Mouse (Mus musculus) MEL (cell line): ENCODE data around the gene Uevld. TPM values are rescaled to one million over a fixed set of nuclear protein-coding genes. Genes with fewer than 3 reads are reported as not detected.

ENCODE experiments used
- DNase-seq: peaks from one replicate; pipeline ENCODE4 v3.0.0; 2011; ENCODE audit warnings: low read depth, low spot score
- H3K27ac ChIP-seq: 2 replicates; pipeline ENCODE4 v1.5.1; 2012; ENCODE audit warnings: low read depth, mild to moderate bottlenecking, control low read depth, low read length, moderate library complexity; ENCODE audit not compliant: control insufficient read depth
- H3K27me3 ChIP-seq, 2 experiments: fragments of 150-350 bp in 1 of 2; sonication (generic) in 1 of 2; 2 replicates each; pipeline ENCODE4 v1.6.1; 2012; ENCODE audit warnings: low read length in 2 of 2, mild to moderate bottlenecking in 2 of 2, improper control_type of control experiment in 1 of 2, moderate library complexity in 1 of 2; ENCODE audit not compliant: insufficient read depth in 2 of 2, control insufficient read depth in 1 of 2
- H3K36me3 ChIP-seq, 2 experiments: 2 replicates each; pipeline ENCODE4 v1.6.1; 2012 to 2014; ENCODE audit warnings: low read length in 2 of 2, improper control_type of control experiment in 1 of 2, inconsistent platforms in 1 of 2, mild to moderate bottlenecking in 1 of 2; ENCODE audit not compliant: insufficient read depth in 2 of 2, control insufficient read depth in 1 of 2
- H3K4me1 ChIP-seq, 2 experiments: fragments of 150-350 bp in 1 of 2; sonication (generic) in 1 of 2; 2 replicates each; pipeline ENCODE4 v1.6.1; 2012; ENCODE audit warnings: low read length in 2 of 2, improper control_type of control experiment in 1 of 2, mild to moderate bottlenecking in 1 of 2; ENCODE audit not compliant: insufficient read depth in 2 of 2, control insufficient read depth in 1 of 2
- H3K4me3 ChIP-seq, 2 experiments: fragments of 150-350 bp in 1 of 2; sonication (generic) in 1 of 2; 2 replicates each; pipeline ENCODE4 v1.5.1; 2012; ENCODE audit warnings: low read depth in 2 of 2, low read length in 2 of 2, mild to moderate bottlenecking in 2 of 2, moderate library complexity in 2 of 2, control low read depth in 1 of 2, improper control_type of control experiment in 1 of 2; ENCODE audit not compliant: control insufficient read depth in 1 of 2, insufficient read depth in 1 of 2
- H3K79me2 ChIP-seq: 2 replicates; pipeline ENCODE4 v1.6.1; 2012; ENCODE audit warnings: mild to moderate bottlenecking, low read length, moderate library complexity; ENCODE audit not compliant: control insufficient read depth, poor library complexity, insufficient read depth
- H3K9ac ChIP-seq: 2 replicates; pipeline ENCODE4 v1.6.1; 2012; ENCODE audit warnings: low read depth, mild to moderate bottlenecking, control low read depth, low read length, moderate library complexity; ENCODE audit not compliant: control insufficient read depth, poor library complexity, severe bottlenecking
- H3K9me3 ChIP-seq: fragments of 150-350 bp; sonication (generic); replicated peaks from 2 replicates; pipeline ENCODE4 v1.6.1; 2012; ENCODE audit warnings: mild to moderate bottlenecking, low read length, improper control_type of control experiment, moderate library complexity; ENCODE audit not compliant: insufficient read depth
- BHLHE40 ChIP-seq: IDR thresholded peaks from 2 replicates; pipeline ENCODE4 v1.6.1; 2012; ENCODE audit warnings: low read depth, mild to moderate bottlenecking, inconsistent platforms, low read length, improper control_type of control experiment, borderline replicate concordance
- CHD2 ChIP-seq: IDR thresholded peaks from 2 replicates; pipeline ENCODE4 v1.6.1; 2011; ENCODE audit warnings: low read length, improper control_type of control experiment
- CTCF ChIP-seq, 3 experiments: IDR thresholded peaks in 2 of 3; conservative IDR thresholded peaks in 1 of 3; 2 replicates each; pipeline ENCODE4 v1.5.1; 2011 to 2012; ENCODE audit warnings: low read length in 3 of 3, low read depth in 2 of 3, mild to moderate bottlenecking in 2 of 3, improper control_type of control experiment in 1 of 3, inconsistent platforms in 1 of 3, mixed read lengths in 1 of 3, moderate library complexity in 1 of 3; ENCODE audit not compliant: control insufficient read depth in 1 of 3, insufficient read depth in 1 of 3, poor library complexity in 1 of 3, severe bottlenecking in 1 of 3
- E2F4 ChIP-seq: IDR thresholded peaks from 2 replicates; pipeline ENCODE4 v1.6.1; 2011; ENCODE audit warnings: low read depth, low read length, improper control_type of control experiment, borderline replicate concordance
- ELF1 ChIP-seq: IDR thresholded peaks from 2 replicates; pipeline ENCODE4 v1.6.1; 2014; ENCODE audit warnings: low read depth, mild to moderate bottlenecking, inconsistent platforms, low read length, improper control_type of control experiment, moderate library complexity
- EP300 ChIP-seq, 2 experiments: IDR thresholded peaks; 2 replicates each; pipeline ENCODE4 v1.6.1; 2011; ENCODE audit warnings: improper control_type of control experiment in 2 of 2, low read length in 2 of 2, low read depth in 1 of 2, mild to moderate bottlenecking in 1 of 2
- ETS1 ChIP-seq: IDR thresholded peaks from 2 replicates; pipeline ENCODE4 v1.6.1; 2012; ENCODE audit warnings: low read depth, mild to moderate bottlenecking, inconsistent platforms, low read length, improper control_type of control experiment, moderate library complexity
- GATA1 ChIP-seq: IDR thresholded peaks from 2 replicates; pipeline ENCODE4 v1.6.1; 2011; ENCODE audit warnings: low read depth, low read length, improper control_type of control experiment
- HCFC1 ChIP-seq: IDR thresholded peaks from 2 replicates; pipeline ENCODE4 v1.6.1; 2012; ENCODE audit warnings: low read depth, mild to moderate bottlenecking, inconsistent platforms, low read length, improper control_type of control experiment, moderate library complexity
- JUND ChIP-seq: IDR thresholded peaks from 2 replicates; pipeline ENCODE4 v1.6.1; 2011; ENCODE audit warnings: low read depth, mild to moderate bottlenecking, improper control_type of control experiment, low read length
- MAX ChIP-seq: IDR thresholded peaks from 2 replicates; pipeline ENCODE4 v1.6.1; 2011; ENCODE audit warnings: low read length, improper control_type of control experiment
- MAZ ChIP-seq: IDR thresholded peaks from 2 replicates; pipeline ENCODE4 v1.6.1; 2012; ENCODE audit warnings: low read depth, mild to moderate bottlenecking, inconsistent platforms, low read length, improper control_type of control experiment
- MXI1 ChIP-seq: IDR thresholded peaks from 2 replicates; pipeline ENCODE4 v1.6.1; 2011; ENCODE audit warnings: mild to moderate bottlenecking, low read depth, low read length, improper control_type of control experiment
- NELFE ChIP-seq: IDR thresholded peaks from 2 replicates; pipeline ENCODE4 v1.6.1; 2011; ENCODE audit warnings: low read depth, low read length, improper control_type of control experiment
- POLR2A ChIP-seq, 2 experiments: IDR thresholded peaks; 2 replicates each; pipeline ENCODE4 v1.6.1; 2011 to 2012; ENCODE audit warnings: low read length in 2 of 2, mild to moderate bottlenecking in 2 of 2, control low read depth in 1 of 2, improper control_type of control experiment in 1 of 2, low read depth in 1 of 2, moderate library complexity in 1 of 2; ENCODE audit not compliant: control insufficient read depth in 1 of 2, insufficient read depth in 1 of 2, poor library complexity in 1 of 2
- POLR2AphosphoS2 ChIP-seq: IDR thresholded peaks from 2 replicates; pipeline ENCODE4 v1.6.1; 2011; ENCODE audit warnings: low read length, improper control_type of control experiment
- POLR2AphosphoS5 ChIP-seq: IDR thresholded peaks from 2 replicates; pipeline ENCODE4 v1.6.1; 2012; ENCODE audit warnings: low read depth, borderline replicate concordance, mild to moderate bottlenecking, inconsistent platforms, low read length, moderate library complexity, mixed read lengths
- RCOR1 ChIP-seq: IDR thresholded peaks from 2 replicates; pipeline ENCODE4 v1.6.1; 2012; ENCODE audit warnings: low read depth, mild to moderate bottlenecking, inconsistent platforms, low read length, improper control_type of control experiment
- SIN3A ChIP-seq: IDR thresholded peaks from 2 replicates; pipeline ENCODE4 v1.6.1; 2012; ENCODE audit warnings: low read length, improper control_type of control experiment, inconsistent platforms
- TAL1 ChIP-seq: IDR thresholded peaks from 2 replicates; pipeline ENCODE4 v1.6.1; 2012; ENCODE audit warnings: mild to moderate bottlenecking, inconsistent platforms, low read length, moderate library complexity, mixed read lengths
- TCF12 ChIP-seq: IDR thresholded peaks from 2 replicates; pipeline ENCODE4 v1.6.1; 2014; ENCODE audit warnings: low read depth, mild to moderate bottlenecking, inconsistent platforms, low read length, improper control_type of control experiment, moderate library complexity
- USF1 ChIP-seq: IDR thresholded peaks from 2 replicates; pipeline ENCODE4 v1.6.1; 2014; ENCODE audit warnings: low read depth, mild to moderate bottlenecking, inconsistent platforms, low read length, improper control_type of control experiment, moderate library complexity
- ZC3H11A ChIP-seq: IDR thresholded peaks from 2 replicates; pipeline ENCODE4 v1.6.1; 2012; ENCODE audit warnings: low read depth, mild to moderate bottlenecking, inconsistent platforms, low read length, improper control_type of control experiment
- ZKSCAN1 ChIP-seq: IDR thresholded peaks from 2 replicates; pipeline ENCODE4 v1.6.1; 2012; ENCODE audit warnings: low read depth, mild to moderate bottlenecking, inconsistent platforms, low read length, improper control_type of control experiment, moderate library complexity
- ZNF384 ChIP-seq: IDR thresholded peaks from 2 replicates; pipeline ENCODE4 v1.6.1; 2012; ENCODE audit warnings: low read depth, mild to moderate bottlenecking, inconsistent platforms, low read length, improper control_type of control experiment
- polyA plus RNA-seq, 2 experiments: library from polyadenylated mRNA; stranded (reverse) in 1 of 2; unstranded in 1 of 2; fragments of >175 nt in 1 of 2; fragments of >200 nt in 1 of 2; gene quantifications; 2 replicates each; pipeline versions ENCODE4 v1.2.1 to v1.2.4; 2012; ENCODE audit warnings: low replicate concordance in 2 of 2, low read depth in 1 of 2; ENCODE audit not compliant: insufficient read length in 2 of 2, insufficient read depth in 1 of 2, missing spikeins in 1 of 2
- total RNA-seq: library from RNA; depleted of rRNA; stranded (reverse); fragments of 300-350 nt; gene quantifications from 2 replicates; pipeline ENCODE4 v1.2.3, GENCODE M21; 2012; rRNA removed

Uevld gene
- total RNA-seq, result 1.9 and 2.8 TPM in 2 replicates
- 1 to 10 TPM in 1 of 2 experiments, not detected in 1; 5.4 TPM for polyA plus RNA-seq

DNA sequence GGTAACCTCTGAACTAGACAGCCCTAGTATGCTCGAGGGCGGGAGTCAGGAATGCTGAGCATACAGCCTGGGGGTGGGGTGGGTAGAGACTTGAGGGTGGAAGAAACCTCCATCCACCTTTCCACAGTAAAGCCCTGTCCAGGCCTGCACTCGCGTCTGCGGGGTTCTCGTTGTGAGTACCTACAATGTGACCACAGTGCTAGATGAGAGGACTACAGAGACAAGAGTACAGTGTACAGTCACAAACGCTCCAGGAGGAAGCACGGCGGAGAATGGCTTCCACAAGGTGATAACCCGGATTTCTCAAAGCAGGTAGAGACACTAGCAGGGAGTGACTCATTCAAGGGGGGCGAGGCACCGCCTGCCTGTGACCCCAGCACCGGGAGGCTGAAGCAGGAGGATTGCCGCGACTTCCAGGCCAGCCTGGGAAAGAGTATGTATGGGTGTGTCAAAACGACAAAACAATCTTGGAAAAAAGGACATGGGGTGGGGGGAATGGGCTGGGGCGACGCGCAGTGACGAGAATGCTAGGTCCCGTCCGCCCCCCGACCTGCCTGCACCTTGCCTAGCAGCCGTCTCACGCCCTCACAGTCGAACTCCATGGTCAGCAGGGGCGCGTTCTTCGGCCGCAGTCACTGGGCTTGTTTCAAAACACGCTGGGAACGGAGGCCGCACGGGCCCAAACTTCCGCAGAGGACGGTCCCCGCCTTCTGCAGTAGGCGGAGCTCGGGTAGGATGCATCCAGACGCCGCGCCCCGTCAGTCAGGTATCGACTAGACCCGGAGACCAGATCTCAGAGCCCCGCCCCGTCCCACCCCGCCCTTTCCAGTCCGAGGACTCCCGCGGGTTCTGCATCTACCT, at the start of gene Uevld:
TSS of gene Uevld (minus strand) at position 697 of the 861 bp plus-strand sequence.
- Histone ChIP-seq H3K4me3 (peak within 1 kb of the TSS; percentile 63 to 96), H3K27me3 (no peaks in the 10 kb centered on the region; a peak in 1 of 4 replicates), H3K9me3 (no peaks in the 10 kb centered on the region), H3K4me1 (peaks cover 17 to 22% of the 10 kb centered on the region in 2 experiments), H3K36me3 (peaks cover 2 to 23% of the 10 kb centered on the region in 2 experiments; a peak in 3 of 4 replicates), H3K27ac (no peak within 1 kb of the TSS), H3K9ac (peak within 1 kb of the TSS; percentile 63), H3K79me2 (no peaks in the 10 kb centered on the region)
- peak; percentile 94 for DNase-seq
- TF ChIP-seq CTCF (IDR thresholded peaks at IDR 0.05 in 2 of 3, conservative IDR thresholded peaks at IDR 0.05 in 1 of 3; ENCODE audit: control insufficient read depth in 1 of 3, insufficient read depth in 1 of 3, low read depth in 2 of 3, low read length in 3 of 3, poor library complexity in 1 of 3, severe bottlenecking in 1 of 3), result no peak
- no peak for TF ChIP-seq GATA1
- TF ChIP-seq TCF12, result 0 out of 2 replicates have a peak, but pooled peaks have one; percentile 30
- TF ChIP-seq RCOR1, result no peak
- TF ChIP-seq EP300 (IDR thresholded peaks at IDR 0.05; ENCODE audit: low read depth in 1 of 2, low read length in 2 of 2), result no peak
- no peak for TF ChIP-seq E2F4
- peak; percentile 51; the same call in 1 of the 2 replicates for TF ChIP-seq MAX
- TF ChIP-seq CHD2, result no peak
- TF ChIP-seq ZKSCAN1, result no peak
- no peak for TF ChIP-seq BHLHE40
- TF ChIP-seq MAZ, result 0 out of 2 replicates have a peak, but pooled peaks have one; percentile 42
- TF ChIP-seq SIN3A, result peak; percentile 91
- no peak for TF ChIP-seq TAL1
- 0 out of 2 replicates have a peak, but pooled peaks have one; percentile 32 for TF ChIP-seq POLR2AphosphoS2
- peak; percentile 86 for TF ChIP-seq MXI1
- TF ChIP-seq POLR2A (IDR thresholded peaks at IDR 0.05; ENCODE audit: control insufficient read depth in 1 of 2, insufficient read depth in 1 of 2, low read depth in 1 of 2, low read length in 2 of 2, poor library complexity in 1 of 2), result peak; percentile 46 to 60; a peak in 1 of 4 replicates
- TF ChIP-seq ZC3H11A, result no peak
- TF ChIP-seq NELFE, result 0 out of 2 replicates have a peak, but pooled peaks have one; percentile 53
- no peak for TF ChIP-seq USF1
- TF ChIP-seq HCFC1, result peak; percentile 78
- TF ChIP-seq ZNF384, result no peak
- TF ChIP-seq ELF1, result peak; percentile 53; the same call in 1 of the 2 replicates
- no peak for TF ChIP-seq JUND
- TF ChIP-seq POLR2AphosphoS5, result no peak
- TF ChIP-seq ETS1, result peak; percentile 39; the same call in 1 of the 2 replicates
